Mouse (Mus musculus) layer of hippocampus, postnatal 36 days (tissue): ENCODE measurements around the gene Foxn4. TPM values are rescaled to one million over a fixed set of nuclear protein-coding genes. Genes with fewer than 3 reads are reported as not detected.

Experiments
- DNase-seq, 2 experiments: peaks; one replicate each; pipeline ENCODE4 v3.0.0; 2022
- total RNA-seq, 2 experiments: library from RNA; stranded (reverse); gene quantifications; 2 replicates each; pipeline ENCODE4 v1.2.3; 2021

Foxn4 gene
- total RNA-seq, 2 experiments from 2014 or later, result not detected

- no peak for DNase-seq
Measured at GRCm38 (mm10) chr5:114279382-114280143, 6.0 kb upstream of the Foxn4 start.

- DNase-seq, result no peak
Measured at GRCm38 (mm10) chr5:114275991-114276390, 2.4 kb upstream of the Foxn4 start.

- no peak for DNase-seq
Measured at GRCm38 (mm10) chr5:114275339-114275738, 1.7 kb upstream of the Foxn4 start.

- DNase-seq, result no peak
Measured at GRCm38 (mm10) chr5:114269984-114270383, 3.6 kb downstream of the Foxn4 start.

DNA sequence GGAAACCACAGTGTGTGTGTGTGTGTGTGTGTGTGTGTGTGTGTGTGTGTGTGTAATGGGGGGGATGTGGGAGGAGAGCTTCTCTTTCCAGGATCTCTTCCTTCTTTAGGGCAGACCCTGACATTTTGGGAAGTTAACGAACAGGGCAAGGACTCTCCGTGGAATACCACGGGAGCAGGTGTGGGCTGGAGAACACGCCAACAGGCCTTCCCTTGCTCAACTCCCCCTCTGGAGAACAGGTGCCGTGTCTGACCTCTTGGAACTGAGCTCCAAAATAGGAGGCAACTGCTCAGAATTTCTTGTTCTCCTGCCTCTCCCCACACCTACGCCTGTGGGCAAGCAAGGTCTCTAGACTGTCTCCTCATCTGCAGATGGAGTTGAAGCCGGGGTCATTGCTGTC, 4.1 kb downstream of the Foxn4 start:
- no peak for DNase-seq

DNA sequence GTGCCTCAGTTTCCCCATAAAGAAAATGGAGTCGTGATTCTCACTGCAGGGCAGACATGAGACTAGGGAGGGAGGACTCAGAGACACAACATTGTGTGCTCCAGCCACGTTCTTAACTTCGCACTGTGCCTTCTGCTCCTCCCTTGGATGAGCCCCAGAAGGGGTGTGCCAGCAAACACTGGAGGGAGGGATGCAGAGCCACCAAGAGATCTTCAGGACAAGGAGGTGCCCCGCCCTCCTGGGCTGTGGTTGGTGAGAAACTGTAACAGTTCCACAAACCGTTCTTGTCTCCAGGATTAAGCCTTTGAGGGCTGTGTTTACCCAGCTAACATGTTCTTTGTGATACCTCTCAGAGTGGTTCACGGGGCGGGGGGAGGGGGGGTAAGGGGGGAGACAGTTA, 5.0 kb downstream of the Foxn4 start:
- no peak for DNase-seq

GRCm38 (mm10) chr5:114264791-114265190, 8.8 kb downstream of the Foxn4 start:
- DNase-seq, result no peak

DNA sequence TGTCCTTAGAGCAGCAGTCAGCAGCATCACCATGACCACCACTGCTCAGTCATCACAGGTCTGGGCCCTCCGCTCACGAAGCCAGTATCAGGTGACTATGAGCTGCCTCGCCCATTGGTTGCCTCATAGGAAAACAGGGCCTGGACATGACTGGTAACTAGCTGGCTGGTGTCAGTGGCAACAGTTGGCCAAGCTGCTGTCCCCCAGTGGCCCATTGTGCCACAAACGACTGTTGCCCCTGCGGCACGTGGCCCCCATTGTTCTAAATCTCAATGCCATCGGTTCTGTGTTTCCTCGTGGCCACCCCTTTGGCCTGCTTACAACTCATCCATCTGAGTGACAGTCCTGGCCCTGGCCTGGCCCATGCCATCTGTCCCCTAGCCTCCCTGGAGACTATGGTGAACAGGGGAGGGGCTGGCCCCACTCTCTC, 9.6 kb downstream of the Foxn4 start:
- DNase-seq, result no peak

DNA sequence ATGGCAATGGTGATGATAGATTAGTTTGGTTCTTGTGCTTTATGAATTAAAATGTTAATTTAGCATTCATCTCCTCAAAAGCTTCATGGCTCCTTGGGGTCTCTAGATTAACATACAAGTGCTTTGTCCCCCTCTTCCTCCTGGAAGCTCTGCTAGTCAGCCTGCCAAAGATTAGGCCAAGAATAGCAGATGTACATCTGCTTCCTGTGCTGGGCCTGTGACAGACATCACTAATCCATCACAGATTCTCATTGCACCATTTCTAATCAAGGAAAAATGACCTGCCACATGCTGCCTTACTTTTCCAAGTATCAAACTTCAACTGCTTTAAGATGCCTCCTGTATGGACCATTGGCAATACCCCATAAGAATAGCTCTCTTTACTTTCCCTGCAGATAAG, 12.1 kb downstream of the Foxn4 start:
- DNase-seq, result no peak

DNA sequence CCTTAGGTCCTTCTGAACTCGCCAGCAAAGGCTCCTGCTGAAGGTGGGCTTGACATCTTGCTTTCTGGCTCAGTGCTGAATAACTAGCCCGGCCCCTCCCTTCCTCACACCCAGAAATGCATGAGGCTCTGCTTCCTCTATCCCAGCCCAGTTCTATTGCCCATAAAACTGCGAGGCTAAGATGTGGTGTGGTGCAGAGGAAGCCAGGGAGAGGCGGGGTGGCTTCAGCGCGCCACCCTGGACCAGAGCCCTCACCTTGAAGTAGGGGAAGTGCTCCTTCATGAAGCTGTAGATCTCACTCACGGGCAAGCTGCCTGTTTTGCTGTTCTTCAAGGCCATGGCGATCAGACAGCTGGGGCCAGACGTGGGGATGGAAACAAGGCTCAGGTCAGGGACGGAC, 14.1 kb downstream of the Foxn4 start:
- DNase-seq, result no peak

DNA sequence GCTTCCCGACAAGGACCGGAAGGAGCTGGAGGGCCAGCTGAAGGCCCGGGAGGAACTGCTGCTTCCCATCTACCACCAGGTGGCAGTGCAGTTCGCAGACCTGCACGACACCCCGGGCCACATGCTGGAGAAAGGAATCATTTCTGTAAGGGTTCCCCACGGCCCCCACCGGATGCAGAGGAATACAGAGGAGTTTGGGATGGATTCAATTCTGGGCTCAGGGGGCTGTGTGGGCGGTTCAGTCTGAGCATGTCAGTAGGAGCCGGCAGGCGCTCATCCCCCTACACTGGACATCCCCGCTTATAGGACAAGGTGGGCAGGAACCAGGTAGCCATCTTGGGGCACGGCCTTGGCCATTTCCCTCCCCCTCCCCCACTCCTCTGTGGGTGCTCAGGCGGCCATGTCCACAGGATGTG, 25.4 kb downstream of the Foxn4 start:
- peak; percentile 64 to 70 for DNase-seq

DNA sequence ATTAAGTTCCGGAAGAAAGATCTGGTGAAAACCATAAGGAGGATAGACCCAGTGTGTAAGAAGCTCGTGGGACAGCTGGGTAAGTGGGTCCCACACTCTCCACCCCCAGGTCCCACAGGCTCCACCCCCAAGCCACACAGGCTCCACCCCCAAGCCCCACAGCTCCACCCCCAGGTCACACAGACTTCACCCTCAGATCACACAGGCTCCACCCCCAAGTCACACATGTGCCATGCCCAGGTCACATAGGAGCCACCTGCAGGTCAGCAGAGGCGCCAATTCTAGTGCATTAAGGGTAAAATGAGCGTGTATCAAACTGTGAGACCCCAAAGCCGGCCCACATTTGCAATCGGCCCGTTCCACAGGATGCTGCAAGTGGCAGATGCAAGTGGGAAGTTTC, 27.1 kb downstream of the Foxn4 start:
- DNase-seq, result no peak

- DNase-seq, result no peak
Measured at GRCm38 (mm10) chr5:114239737-114240136, 33.9 kb downstream of the Foxn4 start.

- DNase-seq, result no peak
Measured at GRCm38 (mm10) chr5:114238924-114239323, 34.7 kb downstream of the Foxn4 start.

GRCm38 (mm10) chr5:114228901-114229300, 44.7 kb downstream of the Foxn4 start:
- DNase-seq, result no peak

- no peak for DNase-seq
Measured at GRCm38 (mm10) chr5:114226051-114226450, 47.6 kb downstream of the Foxn4 start.

DNA sequence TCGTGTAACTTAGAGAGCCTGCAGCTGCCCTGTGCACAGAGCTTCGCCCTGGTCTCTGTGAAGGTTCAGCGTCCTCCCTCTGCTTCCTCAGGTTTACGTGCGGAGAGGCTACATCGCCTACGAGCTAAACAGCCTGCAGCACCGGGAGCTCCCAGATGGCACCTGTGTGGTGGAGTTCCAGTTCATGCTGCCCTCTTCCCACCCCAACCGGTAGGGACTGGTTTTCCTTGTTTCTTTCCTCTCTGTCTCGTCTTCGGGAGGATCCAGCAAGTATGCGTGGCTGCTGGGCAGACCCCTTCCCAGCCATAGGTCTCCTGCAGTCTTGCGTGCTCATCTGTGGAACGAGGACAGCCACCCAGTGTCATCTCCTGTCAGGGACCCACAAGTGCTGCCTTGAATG, 54.8 kb downstream of the Foxn4 start:
- DNase-seq, result no peak

GRCm38 (mm10) chr5:114213183-114213582, 60.4 kb downstream of the Foxn4 start:
- no peak for DNase-seq

GRCm38 (mm10) chr5:114206158-114206557, 67.4 kb downstream of the Foxn4 start:
- DNase-seq, result no peak

Other genes starting within 250 kb of the Foxn4 start
- gene Usp30, start 208.3 kb downstream of the Foxn4 start, total RNA-seq, result 10 to 100 TPM; 37.8 to 39.3 TPM
- gene Svop, start 182.2 kb downstream of the Foxn4 start, total RNA-seq, result 100 to 1,000 TPM; 170 to 175 TPM
- gene Alkbh2, start 145.6 kb downstream of the Foxn4 start, total RNA-seq, result 1 to 10 TPM; 5.8 to 5.9 TPM
- 1 to 10 TPM; 2.0 to 3.6 TPM for gene Ung, start 143.4 kb downstream of the Foxn4 start, total RNA-seq
- gene Acacb, start 127.3 kb downstream of the Foxn4 start, total RNA-seq, result 1 to 10 TPM; 4.8 to 6.5 TPM
- gene Myo1h, start 15.4 kb upstream of the Foxn4 start, total RNA-seq, result 1 to 10 TPM; 2.0 to 3.0 TPM
- 10 to 100 TPM; 47.5 to 48.3 TPM for gene Kctd10, start 106.7 kb upstream of the Foxn4 start, total RNA-seq
- 10 to 100 TPM; 78.0 to 81.6 TPM for gene Ube3b, start 106.8 kb upstream of the Foxn4 start, total RNA-seq
- gene Mmab, start 170.3 kb upstream of the Foxn4 start, total RNA-seq, result 10 to 100 TPM; 18.3 to 19.0 TPM
- 10 to 100 TPM; 25.0 to 27.1 TPM for gene Mvk, start 170.5 kb upstream of the Foxn4 start, total RNA-seq